Mouse (Mus musculus) layer of hippocampus, adult 11-12 months (tissue): ENCODE data around the gene Bckdk.
"Not testable (repeated sequence)": the region's sequence is repeated elsewhere in the genome, so short reads cannot be mapped to it uniquely, and the experiment has no call there.

Source experiments
- DNase-seq: peaks from one replicate; pipeline ENCODE4 v3.0.0; 2022; ENCODE audit warnings: low spot score

The Bckdk gene

GRCm38 (mm10) chr7:127895891-127896290, 8.0 kb upstream of the Bckdk start:
- DNase-seq, result not testable (repeated sequence)

GRCm38 (mm10) chr7:127896384-127896783, 7.5 kb upstream of the Bckdk start:
- peak; percentile 74 for DNase-seq

- DNase-seq, result no peak
These were observed 6.3 kb upstream of the Bckdk start for GRCm38 (mm10) chr7:127897542-127897941.

- no peak for DNase-seq
These were observed 5.5 kb upstream of the Bckdk start for GRCm38 (mm10) chr7:127898179-127898956.

GRCm38 (mm10) chr7:127899997-127900396, 3.9 kb upstream of the Bckdk start:
- DNase-seq, result no peak

- no peak for DNase-seq
These were observed 2.1 kb upstream of the Bckdk start for GRCm38 (mm10) chr7:127901772-127902171.

- no peak for DNase-seq
These were observed 4.1 kb downstream of the Bckdk start for GRCm38 (mm10) chr7:127907939-127908338.

- DNase-seq, result no peak
These were observed 4.8 kb downstream of the Bckdk start for GRCm38 (mm10) chr7:127908656-127909055.

GRCm38 (mm10) chr7:127912190-127912871, 8.4 kb downstream of the Bckdk start, which contains the start of gene Kat8:
Gene Kat8 (plus strand): TSS chr7:127912516.
- DNase-seq, result peak; percentile 88

GRCm38 (mm10) chr7:127912938-127913337, 9.1 kb downstream of the Bckdk start:
- no peak for DNase-seq

GRCm38 (mm10) chr7:127915293-127915692, 11.4 kb downstream of the Bckdk start:
- DNase-seq, result no peak

GRCm38 (mm10) chr7:127918203-127918602, 14.3 kb downstream of the Bckdk start:
- no peak for DNase-seq

GRCm38 (mm10) chr7:127919290-127919689, 15.4 kb downstream of the Bckdk start:
- no peak for DNase-seq

GRCm38 (mm10) chr7:127921516-127921915, 17.6 kb downstream of the Bckdk start:
- no peak for DNase-seq

GRCm38 (mm10) chr7:127922451-127923275, 18.8 kb downstream of the Bckdk start:
- no peak for DNase-seq

GRCm38 (mm10) chr7:127923714-127924113, 19.8 kb downstream of the Bckdk start:
- DNase-seq, result no peak

GRCm38 (mm10) chr7:127925252-127925651, 21.4 kb downstream of the Bckdk start:
- DNase-seq, result no peak

- no peak for DNase-seq
These were observed 22.2 kb downstream of the Bckdk start for GRCm38 (mm10) chr7:127926066-127926465.

GRCm38 (mm10) chr7:127926846-127927245, 23.0 kb downstream of the Bckdk start:
- no peak for DNase-seq

- no peak for DNase-seq
These were observed 23.8 kb downstream of the Bckdk start for GRCm38 (mm10) chr7:127927726-127928125.

GRCm38 (mm10) chr7:127928596-127928995, 24.7 kb downstream of the Bckdk start:
- DNase-seq, result no peak

GRCm38 (mm10) chr7:127929923-127930322, 26.0 kb downstream of the Bckdk start, which contains the start of gene Prss8:
Gene Prss8 (minus strand): TSS chr7:127930104.
- DNase-seq, result no peak
